Mouse (Mus musculus): ENCODE results near the gene Cdip1. TPM values are rescaled to one million over a fixed set of nuclear protein-coding genes. Genes with fewer than 3 reads are reported as not detected.
A peak's percentile ranks its signal among the peaks of the same experiment; 100 is the strongest.

Cdip1 gene
- polyA plus RNA-seq, 1 experiment, result 263 TPM

DNA sequence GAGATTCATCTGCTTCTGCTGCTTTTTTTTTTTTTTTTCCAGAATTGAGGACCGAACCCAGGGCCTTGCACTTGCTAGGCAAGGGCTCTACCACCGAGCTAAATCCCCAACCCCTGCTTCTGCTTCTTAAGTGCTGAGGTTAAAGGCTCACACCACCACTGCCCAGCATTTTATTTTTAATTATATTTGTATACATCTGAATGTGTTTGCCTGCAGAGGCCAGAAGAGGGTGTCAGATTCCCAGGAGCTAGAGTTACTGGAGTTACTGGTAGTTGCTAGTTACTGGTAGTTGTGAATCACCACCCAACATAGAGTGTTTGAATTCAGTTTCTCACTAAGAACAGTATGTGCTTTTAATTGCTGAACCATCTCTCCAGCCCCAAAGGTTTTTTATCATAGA is 50.1 kb downstream of the Cdip1 start:
- Histone ChIP-seq H3K27me3 (ENCODE audit: control insufficient read depth, insufficient read depth, low read length) (no peaks in the 10 kb centered on the region), H3K27ac (ENCODE audit: insufficient read depth, low read length) (no peak overlapping the region), H3K4me3 (replicated peaks; ENCODE audit: insufficient read depth, low read depth, low read length) (no peak overlapping the region), H3K4me1 (ENCODE audit: control insufficient read depth, insufficient read depth, low read length) (no peaks in the 10 kb centered on the region)
- TF ChIP-seq CTCF (IDR thresholded peaks at IDR 0.05; ENCODE audit: borderline replicate concordance, insufficient read depth, low read depth, low read length), result no peak
- no peak for TF ChIP-seq POLR2A (IDR thresholded peaks at IDR 0.05; ENCODE audit: borderline replicate concordance, insufficient read depth, low read length)
- DNase-seq, result no peak
- WGBS, result 92% methylated on average over 2 of the region's 2 CpGs

DNA sequence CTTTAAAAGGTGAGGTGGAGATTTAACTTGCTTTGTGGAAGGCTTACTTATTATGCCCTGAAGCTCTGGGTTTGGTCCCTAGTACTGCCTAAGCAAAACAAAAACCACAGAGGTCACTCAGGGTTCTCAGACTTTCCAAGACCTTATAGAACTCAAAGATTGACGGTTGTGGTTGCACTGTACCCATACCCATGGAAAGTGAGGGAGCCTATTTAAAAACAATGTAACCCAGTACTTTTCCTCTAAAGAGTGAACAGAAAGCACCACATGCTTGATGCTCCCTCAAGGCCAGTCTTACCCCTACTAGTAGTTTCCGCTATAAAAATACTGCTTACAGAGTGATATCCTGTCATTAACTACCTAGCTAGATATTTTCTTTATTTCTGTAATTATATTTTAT is 53.8 kb downstream of the Cdip1 start:
- H3K27ac ChIP-seq (ENCODE audit: insufficient read depth, low read length), result no peak overlapping the region
- 90% methylated on average over 2 of the region's 2 CpGs for WGBS
- no peak for TF ChIP-seq CTCF (IDR thresholded peaks at IDR 0.05; ENCODE audit: borderline replicate concordance, insufficient read depth, low read depth, low read length)
- no peak for TF ChIP-seq POLR2A (IDR thresholded peaks at IDR 0.05; ENCODE audit: borderline replicate concordance, insufficient read depth, low read length)
- no peaks in the 10 kb centered on the region for H3K4me1 ChIP-seq (ENCODE audit: control insufficient read depth, insufficient read depth, low read length)
- H3K4me3 ChIP-seq (replicated peaks; ENCODE audit: insufficient read depth, low read depth, low read length), result no peak overlapping the region
- DNase-seq, result no peak
- H3K27me3 ChIP-seq (ENCODE audit: control insufficient read depth, insufficient read depth, low read length), result no peaks in the 10 kb centered on the region

DNA sequence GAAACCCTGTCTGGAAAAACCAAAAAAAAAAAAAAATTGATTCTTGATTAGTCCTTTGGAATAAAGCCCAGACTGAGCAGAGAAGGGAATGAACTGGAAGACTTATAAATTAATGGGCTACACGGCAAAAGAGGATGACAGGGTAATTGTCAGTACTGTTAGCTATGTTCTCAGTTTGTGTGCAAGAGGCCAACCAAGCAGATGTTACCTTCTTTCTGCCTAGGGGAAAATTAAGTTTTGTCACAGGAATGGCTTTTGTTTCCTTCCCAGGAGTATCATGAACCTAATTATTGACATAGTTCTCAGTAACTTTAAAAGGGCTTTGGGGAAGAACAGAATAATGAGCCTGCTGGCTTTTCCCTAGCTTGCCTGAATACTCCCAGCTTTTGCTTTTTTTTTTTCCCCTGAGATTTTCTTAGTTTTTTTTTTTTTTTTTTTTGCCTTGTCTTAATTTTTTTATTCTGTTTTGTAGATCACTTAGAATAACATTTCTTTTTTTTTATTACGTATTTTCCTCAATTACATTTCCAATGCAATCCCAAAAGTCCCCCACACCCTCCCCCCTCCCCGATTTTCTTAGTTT is 59.2 kb downstream of the Cdip1 start:
- WGBS, result 67% methylated on average over 3 of the region's 3 CpGs
- DNase-seq, result no peak
- no peak overlapping the region for H3K4me3 ChIP-seq (replicated peaks; ENCODE audit: insufficient read depth, low read depth, low read length)
- no peak overlapping the region for H3K27ac ChIP-seq (ENCODE audit: insufficient read depth, low read length)
- no peaks in the 10 kb centered on the region; the same call in 1 of the 2 replicates for H3K4me1 ChIP-seq (ENCODE audit: control insufficient read depth, insufficient read depth, low read length)
- H3K27me3 ChIP-seq (ENCODE audit: control insufficient read depth, insufficient read depth, low read length), result no peaks in the 10 kb centered on the region
- TF ChIP-seq CTCF (IDR thresholded peaks at IDR 0.05; ENCODE audit: borderline replicate concordance, insufficient read depth, low read depth, low read length), result no peak
- TF ChIP-seq POLR2A (IDR thresholded peaks at IDR 0.05; ENCODE audit: borderline replicate concordance, insufficient read depth, low read length), result no peak

DNA sequence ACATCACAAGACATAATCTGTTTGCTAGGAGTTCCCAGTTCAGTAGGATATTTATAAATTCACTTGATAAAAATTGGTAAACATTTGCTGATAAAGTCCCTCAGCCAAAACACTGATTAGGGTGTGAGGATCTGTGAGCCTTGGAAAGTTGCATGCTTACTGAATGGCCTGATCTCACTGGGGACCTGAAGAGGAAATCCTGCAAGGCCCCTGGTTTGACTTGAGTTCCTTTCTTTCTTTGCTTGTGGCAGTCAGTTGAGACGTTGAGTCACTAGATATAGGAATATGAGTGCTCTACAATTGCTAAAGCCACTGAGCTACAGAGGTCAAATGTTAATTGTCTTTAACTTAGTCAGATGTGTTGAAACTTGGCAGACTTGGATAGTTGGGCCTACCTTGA is 62.1 kb downstream of the Cdip1 start:
- Histone ChIP-seq H3K4me3 (replicated peaks; ENCODE audit: insufficient read depth, low read depth, low read length) (no peak overlapping the region), H3K27ac (ENCODE audit: insufficient read depth, low read length) (no peak overlapping the region), H3K27me3 (ENCODE audit: control insufficient read depth, insufficient read depth, low read length) (no peaks in the 10 kb centered on the region), H3K4me1 (ENCODE audit: control insufficient read depth, insufficient read depth, low read length) (no peaks in the 10 kb centered on the region; the same call in 1 of the 2 replicates)
- WGBS, result 78% methylated on average over 1 of the region's 1 CpGs
- TF ChIP-seq POLR2A (IDR thresholded peaks at IDR 0.05; ENCODE audit: borderline replicate concordance, insufficient read depth, low read length) (no peak), CTCF (IDR thresholded peaks at IDR 0.05; ENCODE audit: borderline replicate concordance, insufficient read depth, low read depth, low read length) (no peak)
- no peak for DNase-seq

DNA sequence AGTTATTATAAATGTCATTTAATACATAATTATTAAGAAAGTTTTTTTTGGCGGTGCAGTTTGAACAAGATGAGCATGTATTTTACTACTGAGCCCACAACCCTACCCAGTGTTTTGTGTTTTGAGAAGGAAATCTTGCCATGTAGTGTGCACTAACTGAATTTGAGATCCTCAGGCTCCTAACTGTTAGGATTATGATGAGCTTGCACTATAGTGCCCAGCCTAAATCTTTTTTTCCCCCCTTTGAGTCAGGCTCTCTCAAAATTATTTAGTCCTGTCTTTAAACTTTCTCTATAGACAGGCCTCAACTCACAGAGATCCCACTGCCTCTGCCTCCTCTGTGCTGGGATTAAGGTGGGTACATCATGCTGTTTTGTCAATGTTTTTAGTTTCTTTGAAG is 62.6 kb downstream of the Cdip1 start:
- WGBS, result 96% methylated on average over 1 of the region's 1 CpGs
- H3K27ac ChIP-seq (ENCODE audit: insufficient read depth, low read length), result no peak overlapping the region

DNA sequence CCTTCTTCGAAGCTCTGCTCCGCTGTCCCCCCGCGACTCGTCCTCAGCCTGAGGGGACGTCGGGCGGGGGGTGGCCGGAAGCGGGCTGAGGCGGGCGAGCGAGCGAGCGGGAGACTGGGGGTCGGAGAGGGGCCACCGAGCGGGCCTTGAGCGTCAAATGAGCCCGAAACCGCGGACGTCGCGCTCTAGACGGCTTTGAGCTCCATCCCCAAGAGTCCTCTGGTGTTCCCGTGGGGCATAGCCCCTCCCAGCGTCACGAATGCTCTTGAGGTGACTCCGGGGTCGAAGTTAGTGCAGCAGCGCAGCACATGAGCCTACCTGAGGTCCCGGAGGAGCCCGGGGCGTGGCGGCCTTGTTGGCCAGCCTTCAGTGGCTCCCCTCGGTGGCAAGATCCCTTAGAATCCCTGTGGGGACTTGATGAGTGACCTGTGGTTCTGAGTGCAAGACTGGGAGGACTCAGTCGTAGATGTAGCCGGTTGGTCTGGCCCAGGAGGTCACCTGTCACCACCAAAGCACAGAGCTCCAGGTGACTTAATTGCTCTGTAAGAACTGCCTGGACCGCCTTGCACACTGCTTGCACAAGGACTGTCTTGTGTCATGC is 63.5 kb downstream of the Cdip1 start:
- Histone ChIP-seq H3K4me1 (ENCODE audit: control insufficient read depth, insufficient read depth, low read length) (no peaks in the 10 kb centered on the region; the same call in 1 of the 2 replicates), H3K27me3 (ENCODE audit: control insufficient read depth, insufficient read depth, low read length) (no peaks in the 10 kb centered on the region), H3K27ac (ENCODE audit: insufficient read depth, low read length) (peak overlapping the region; percentile 57), H3K4me3 (replicated peaks; ENCODE audit: insufficient read depth, low read depth, low read length) (peak overlapping the region; percentile 73)
- TF ChIP-seq POLR2A (IDR thresholded peaks at IDR 0.05; ENCODE audit: borderline replicate concordance, insufficient read depth, low read length) (no peak), CTCF (IDR thresholded peaks at IDR 0.05; ENCODE audit: borderline replicate concordance, insufficient read depth, low read depth, low read length) (no peak)
- peak in 1 of 2 experiments; percentile 50 for DNase-seq
- WGBS, result under 1% methylated on average over 40 of the region's 40 CpGs

More for the DNA sequence above, 62.6 kb downstream of the Cdip1 start:
- TF ChIP-seq POLR2A (IDR thresholded peaks at IDR 0.05; ENCODE audit: borderline replicate concordance, insufficient read depth, low read length) (no peak), CTCF (IDR thresholded peaks at IDR 0.05; ENCODE audit: borderline replicate concordance, insufficient read depth, low read depth, low read length) (no peak)
- no peaks in the 10 kb centered on the region; the same call in 1 of the 2 replicates for H3K4me1 ChIP-seq (ENCODE audit: control insufficient read depth, insufficient read depth, low read length)
- H3K4me3 ChIP-seq (replicated peaks; ENCODE audit: insufficient read depth, low read depth, low read length), result no peak overlapping the region
- no peak for DNase-seq
- no peaks in the 10 kb centered on the region for H3K27me3 ChIP-seq (ENCODE audit: control insufficient read depth, insufficient read depth, low read length)

DNA sequence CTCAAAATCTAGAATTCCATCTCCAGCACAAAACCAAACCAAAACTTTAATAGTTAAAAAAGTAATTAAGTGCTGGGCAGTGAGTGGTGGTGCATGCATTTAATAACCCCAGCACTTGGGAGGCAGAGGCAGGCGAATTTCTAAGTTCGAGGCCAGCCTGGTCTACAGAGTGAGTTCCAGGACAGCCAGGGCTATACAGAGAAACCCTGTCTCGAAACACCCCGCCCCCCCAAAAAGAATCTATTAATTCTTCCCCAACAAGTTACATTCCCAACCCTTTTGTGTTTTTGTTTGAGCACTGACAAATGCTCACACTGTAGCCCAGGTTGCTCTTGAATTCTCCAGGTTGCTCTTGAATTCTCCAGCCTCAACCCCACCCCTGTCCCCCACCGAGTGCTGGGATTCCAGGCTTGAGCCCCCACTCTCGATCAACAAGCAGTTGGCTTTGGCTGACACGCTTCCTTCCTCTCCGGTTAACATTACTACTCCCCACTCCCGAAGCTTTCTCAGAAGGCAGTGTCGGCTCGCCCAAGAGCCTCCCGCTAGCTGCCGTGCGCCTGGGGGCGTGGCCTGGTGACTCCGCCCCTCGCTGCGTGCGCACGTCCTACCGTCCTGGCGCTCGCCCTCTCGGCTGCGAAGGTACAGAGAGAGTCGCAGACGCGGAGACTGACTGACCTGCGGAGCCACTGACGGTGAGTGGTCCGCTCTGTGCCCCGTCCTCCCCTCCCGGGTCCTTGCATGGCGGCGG is 64.1 kb downstream of the Cdip1 start, which contains the start of gene Hmox2:
Gene Hmox2 (plus strand): TSS at position 582 of the 748 bp plus-strand sequence.
- Histone ChIP-seq H3K4me3 (replicated peaks; ENCODE audit: insufficient read depth, low read depth, low read length) (peak within 1 kb of the TSS; percentile 73), H3K27ac (ENCODE audit: insufficient read depth, low read length) (peak within 1 kb of the TSS; percentile 57), H3K4me1 (ENCODE audit: control insufficient read depth, insufficient read depth, low read length) (no peaks in the 10 kb centered on the region; the same call in 1 of the 2 replicates), H3K27me3 (ENCODE audit: control insufficient read depth, insufficient read depth, low read length) (no peaks in the 10 kb centered on the region)
- WGBS, result 5% methylated on average over 35 of the region's 35 CpGs
- DNase-seq, result peak; percentile 94 to 95
- TF ChIP-seq POLR2A (IDR thresholded peaks at IDR 0.05; ENCODE audit: borderline replicate concordance, insufficient read depth, low read length) (peak; percentile 99), CTCF (IDR thresholded peaks at IDR 0.05; ENCODE audit: borderline replicate concordance, insufficient read depth, low read depth, low read length) (no peak)
